Mouse (Mus musculus) bone marrow, adult 2 months (tissue): ENCODE measurements around the gene Aatk. TPM values are rescaled to one million over a fixed set of nuclear protein-coding genes. Genes with fewer than 3 reads are reported as not detected.

Experiments used
- H3K27ac ChIP-seq: fragments of 200-500 bp; 2 replicates; pipeline ENCODE4 v1.5.1; 2012; ENCODE audit warnings: low read depth, mild to moderate bottlenecking, control low read depth, inconsistent platforms, low read length; ENCODE audit not compliant: control insufficient read depth, poor library complexity, insufficient read depth
- H3K4me1 ChIP-seq: fragments of 200-500 bp; 2 replicates; pipeline ENCODE4 v1.6.1; 2011; ENCODE audit warnings: low read length; ENCODE audit not compliant: control insufficient read depth, insufficient read depth
- H3K4me3 ChIP-seq: fragments of 200-500 bp; replicated peaks from 2 replicates; pipeline ENCODE3; 2011; ENCODE audit warnings: mild to moderate bottlenecking, low read depth, low read length, control low read depth; ENCODE audit not compliant: control insufficient read depth
- CTCF ChIP-seq: fragments of 200-500 bp; IDR thresholded peaks from 2 replicates; pipeline ENCODE4 v1.5.1; 2011; ENCODE audit warnings: low read length, control low read depth; ENCODE audit not compliant: control insufficient read depth, insufficient read depth
- POLR2A ChIP-seq: fragments of 200-500 bp; IDR thresholded peaks from 2 replicates; pipeline ENCODE4 v1.6.1; 2011; ENCODE audit warnings: low read depth, mild to moderate bottlenecking, control low read depth, low read length, borderline replicate concordance; ENCODE audit not compliant: control insufficient read depth
- WGBS: fragments of 180-500 bp; shearing (Covaris S2); methylation state at CpG from one replicate; pipeline ENCODE4 v1.1.7; 2018; 5-methylcytosine and 5-hydroxymethylcytosine counted together
- polyA plus RNA-seq: library from polyadenylated mRNA; stranded (reverse); fragments of >200 nt; gene quantifications from 2 replicates; pipeline ENCODE4 v1.2.4, GENCODE M21; 2011; ENCODE audit warnings: low replicate concordance; ENCODE audit not compliant: missing spikeins, insufficient read depth, insufficient read length

The Aatk gene
- polyA plus RNA-seq, 1 experiment = 15.7 TPM

DNA sequence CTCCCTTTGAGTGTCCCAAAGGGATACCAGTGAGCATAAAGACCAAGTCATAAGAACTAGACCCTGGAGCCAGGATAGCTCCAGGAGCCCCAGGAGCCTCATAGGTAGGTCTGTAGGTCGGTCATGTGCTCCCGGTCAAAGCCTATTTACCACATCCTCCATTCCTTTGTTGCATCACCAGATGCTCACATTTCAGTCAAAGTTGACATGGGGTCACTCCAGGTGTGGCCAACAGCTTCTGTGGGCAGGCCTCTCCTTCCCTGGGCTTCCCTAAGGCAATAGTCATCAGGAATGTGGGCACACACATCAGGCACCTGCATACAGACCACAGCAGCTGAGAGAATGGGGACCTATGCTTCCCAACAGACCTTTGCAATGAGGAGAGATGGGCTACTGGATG is 79.1 kb downstream of the Aatk start:
- WGBS = 49% methylated on average over 2 of the region's 2 CpGs
- no peak overlapping the region for H3K27ac ChIP-seq
- H3K4me3 ChIP-seq = no peak overlapping the region
- no peaks in the 10 kb centered on the region for H3K4me1 ChIP-seq
- TF ChIP-seq CTCF (no peak), POLR2A (no peak)

DNA sequence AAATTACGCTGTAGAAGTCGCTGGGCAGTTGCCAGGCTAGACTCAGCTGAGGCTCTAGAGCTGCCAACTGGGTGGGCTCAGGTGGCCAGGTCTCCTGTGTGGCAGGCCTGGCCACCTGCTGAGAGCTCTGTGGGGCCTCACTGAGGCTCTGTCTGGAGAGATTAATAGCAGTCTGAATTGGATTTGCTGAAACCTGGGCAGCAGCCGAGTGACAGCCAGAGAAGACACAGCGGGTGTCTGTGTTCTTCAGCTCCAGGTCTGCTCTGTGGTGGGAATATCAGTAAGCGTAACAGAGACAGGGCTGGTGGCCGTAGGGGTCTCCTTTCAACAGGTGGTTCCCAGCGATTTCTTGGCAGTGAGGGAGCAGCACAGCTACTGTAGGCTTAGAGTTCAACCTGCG is 79.6 kb downstream of the Aatk start:
- Histone ChIP-seq H3K4me3 (no peak overlapping the region), H3K4me1 (no peaks in the 10 kb centered on the region), H3K27ac (no peak overlapping the region)
- TF ChIP-seq CTCF (no peak), POLR2A (no peak)
- 82% methylated on average over 8 of the region's 8 CpGs for WGBS

DNA sequence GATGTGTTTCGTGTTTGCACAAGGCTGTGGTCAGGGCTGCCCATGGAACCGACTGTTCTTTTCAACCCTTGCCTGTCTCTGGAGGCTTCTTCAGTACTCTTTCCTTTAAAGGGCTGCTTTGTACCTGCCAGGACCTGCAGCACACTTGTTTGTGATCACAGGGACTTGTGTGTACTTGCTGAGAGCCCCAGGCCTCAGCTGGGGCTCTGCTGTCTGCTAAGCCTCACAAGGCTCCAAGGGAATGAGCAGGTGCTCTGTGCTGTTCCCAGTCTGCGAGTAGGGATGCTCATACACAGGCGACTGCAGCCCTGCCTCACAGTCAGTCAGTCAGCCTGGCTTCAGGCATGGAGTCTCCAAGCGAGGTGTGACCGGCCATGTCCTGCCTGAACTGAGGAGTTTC is 80.7 kb downstream of the Aatk start:
- Histone ChIP-seq H3K4me3 (no peak overlapping the region), H3K4me1 (no peaks in the 10 kb centered on the region; the same call in 1 of the 2 replicates), H3K27ac (no peak overlapping the region)
- WGBS = 77% methylated on average over 6 of the region's 6 CpGs
- no peak for TF ChIP-seq POLR2A
- TF ChIP-seq CTCF = no peak

DNA sequence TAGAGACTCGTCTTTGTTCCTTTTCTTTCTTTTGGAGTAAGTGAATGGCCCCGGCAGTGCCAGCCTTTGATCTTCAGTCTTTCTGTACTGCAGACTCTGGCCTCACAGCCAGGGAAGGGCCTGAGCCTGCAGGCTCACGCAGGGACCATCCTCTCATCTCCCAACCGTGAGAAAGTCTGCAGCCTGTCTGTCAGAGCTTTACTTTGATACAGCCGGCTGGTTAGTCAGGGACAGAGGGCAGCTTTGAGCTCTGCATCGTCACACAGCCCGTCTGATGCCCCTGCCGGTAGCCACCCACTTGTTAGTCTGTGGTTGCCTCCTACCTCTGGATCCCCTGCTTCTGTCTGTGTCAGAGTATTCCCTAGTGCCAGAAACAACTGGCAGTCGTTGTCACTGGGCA is 81.9 kb downstream of the Aatk start:
- Histone ChIP-seq H3K4me1 (no peaks in the 10 kb centered on the region; the same call in 1 of the 2 replicates), H3K27ac (no peak overlapping the region), H3K4me3 (no peak overlapping the region)
- TF ChIP-seq CTCF = no peak
- TF ChIP-seq POLR2A = no peak
- WGBS = 81% methylated on average over 9 of the region's 9 CpGs

DNA sequence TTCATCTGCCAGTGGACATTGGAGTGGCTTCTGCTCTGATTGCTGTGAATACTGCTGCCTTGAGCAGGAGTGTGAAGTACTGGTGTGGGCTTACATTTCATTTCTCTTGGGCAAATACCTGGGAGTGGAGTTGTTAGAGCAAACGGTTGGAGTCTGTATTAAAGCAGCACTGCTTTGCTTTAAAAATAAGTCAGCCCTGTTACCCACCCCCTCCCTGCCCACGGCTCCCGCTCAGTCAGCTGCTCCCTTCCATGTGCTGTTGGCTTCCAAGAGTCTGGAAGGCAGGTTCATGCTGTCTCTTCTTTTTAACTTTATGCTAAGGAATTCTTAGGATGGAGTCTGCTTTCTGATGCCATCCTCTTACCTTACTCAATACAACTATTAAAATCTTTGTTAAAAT is 85.5 kb downstream of the Aatk start:
- H3K4me3 ChIP-seq = no peak overlapping the region
- no peaks in the 10 kb centered on the region; the same call in 1 of the 2 replicates for H3K4me1 ChIP-seq
- WGBS = 83% methylated on average over 3 of the region's 3 CpGs

GRCm38 (mm10) chr11:119960671-119961070 is 86.3 kb downstream of the Aatk start:
- WGBS = 11% methylated on average over 6 of the region's 6 CpGs
- TF ChIP-seq POLR2A (no peak), CTCF (no peak)
- Histone ChIP-seq H3K4me1 (peaks cover 1% of the 10 kb centered on the region; the same call in 1 of the 2 replicates), H3K27ac (no peak overlapping the region), H3K4me3 (no peak overlapping the region)

More for the DNA sequence above, 85.5 kb downstream of the Aatk start:
- TF ChIP-seq CTCF (no peak), POLR2A (no peak)
- H3K27ac ChIP-seq = no peak overlapping the region

DNA sequence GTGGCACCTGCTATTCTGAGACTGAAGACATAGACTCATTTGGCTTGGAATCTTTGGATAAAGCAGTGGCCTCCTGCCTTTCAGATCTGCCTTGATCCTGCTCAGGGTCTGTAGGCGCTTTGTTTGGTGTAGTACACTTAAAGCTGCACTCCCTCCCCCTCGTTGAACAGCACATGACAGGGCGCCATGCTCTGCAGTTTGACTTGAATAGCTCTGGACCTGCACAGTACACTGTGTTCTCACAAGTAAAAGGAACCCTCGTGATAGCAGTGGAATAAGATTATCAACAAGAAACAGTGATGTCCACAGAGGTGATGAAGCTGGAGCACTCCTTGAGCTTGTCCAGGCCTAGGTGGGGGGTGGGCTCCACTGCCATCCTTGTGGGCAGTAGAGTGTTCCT is 87.3 kb downstream of the Aatk start:
- WGBS = 64% methylated on average over 4 of the region's 4 CpGs
- H3K27ac ChIP-seq = no peak overlapping the region
- H3K4me3 ChIP-seq = no peak overlapping the region
- H3K4me1 ChIP-seq = peaks cover 8% of the 10 kb centered on the region
- no peak for TF ChIP-seq POLR2A
- no peak for TF ChIP-seq CTCF

DNA sequence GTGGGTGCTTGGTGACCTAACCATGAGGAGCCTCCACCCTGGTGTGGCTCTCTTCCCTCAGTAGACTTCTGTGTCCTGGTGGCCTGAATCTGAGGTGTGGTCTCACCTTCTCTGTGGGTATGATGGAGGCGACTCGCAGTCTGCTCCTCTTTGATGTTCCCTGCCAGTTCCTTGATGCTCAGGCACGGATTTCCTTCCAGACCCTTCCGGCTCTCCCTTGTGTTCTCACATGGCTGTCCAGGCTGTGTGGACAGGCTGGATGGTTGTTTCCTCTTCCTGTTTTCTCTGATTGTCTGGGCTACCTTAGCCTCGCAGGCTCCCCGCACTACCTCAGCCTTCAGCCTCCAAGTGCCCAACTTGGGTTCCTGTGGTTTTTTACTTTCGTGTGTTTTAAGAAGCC is 88.1 kb downstream of the Aatk start:
- Histone ChIP-seq H3K4me3 (no peak overlapping the region), H3K4me1 (peaks cover 11% of the 10 kb centered on the region), H3K27ac (no peak overlapping the region)
- WGBS = 57% methylated on average over 7 of the region's 7 CpGs
- no peak for TF ChIP-seq POLR2A
- TF ChIP-seq CTCF = no peak

Other genes starting within 250 kb of the Aatk start
- 16.1 and 18.5 TPM in 2 replicates for gene Chmp6, start 133.7 kb downstream of the Aatk start, polyA plus RNA-seq
- gene Baiap2, start 104.4 kb downstream of the Aatk start, polyA plus RNA-seq = 5.7 and 7.9 TPM in 2 replicates
- 14.3 and 19.8 TPM in 2 replicates for gene Cep131, start 39.7 kb upstream of the Aatk start, polyA plus RNA-seq
- 8.6 and 24.6 TPM in 2 replicates for gene Tepsin, start 51.6 kb upstream of the Aatk start, polyA plus RNA-seq
- 27.6 and 30.1 TPM in 2 replicates for gene Ndufaf8, start 51.8 kb upstream of the Aatk start, polyA plus RNA-seq
- 23.3 and 37.7 TPM in 2 replicates for gene Slc38a10, start 104.2 kb upstream of the Aatk start, polyA plus RNA-seq
- gene Bahcc1, start 185.8 kb upstream of the Aatk start, polyA plus RNA-seq = 2.2 and 5.8 TPM in 2 replicates